16 mouse cellular contexts compared by ENCODE assay signal in genomic region chr8:122006688-122007484, GRCm38 (mm10). TPM values are rescaled to one million over a fixed set of nuclear protein-coding genes. Genes with fewer than 3 reads are reported as not detected.
A peak's percentile ranks its signal among the peaks of the same experiment; 100 is the strongest.
DNase-seq lines count a peak whose midpoint lies in the region; ATAC-seq and TF ChIP-seq lines count a peak whose summit lies in the region.
"Had no signal": no experiment of that assay in that cellular context is flagged by ENCODE, and none has a peak within 500 bp of the region (broad histone marks: within the 10 kb centered on the region; RNA-seq: fewer than 3 reads in every experiment).

No protein-coding gene starts in this region.

- no peaks in the 10 kb centered on the region for H3K27me3 ChIP-seq in hindbrain, embryonic 13.5 days
- H3K27me3 ChIP-seq in hindbrain, embryonic 11.5 days (ENCODE audit: control insufficient read depth, insufficient read depth, low read length) = no peaks in the 10 kb centered on the region

- ATAC-seq in hindbrain, embryonic 13.5 days (ENCODE audit: low FRiP score) = no peak
- no peak for ATAC-seq in hindbrain, embryonic 11.5 days (ENCODE audit: low FRiP score)

- no peak for TF ChIP-seq CTCF in layer of hippocampus, adult 2 months (conservative IDR thresholded peaks at IDR 0.05)

- no peak overlapping the region for H3K4me2 ChIP-seq in hindbrain, embryonic 13.5 days
- H3K4me2 ChIP-seq in hindbrain, embryonic 11.5 days (replicated peaks; ENCODE audit: low read depth, low read length) = no peak overlapping the region

- no peak overlapping the region for H3K9ac ChIP-seq in hindbrain, embryonic 13.5 days
- H3K9ac ChIP-seq in hindbrain, embryonic 11.5 days (ENCODE audit: low read depth, low read length) = no peak overlapping the region

- WGBS in hindbrain, embryonic 13.5 days = 84% methylated on average over 13 of the region's 13 CpGs
- WGBS in hindbrain, embryonic 11.5 days = 91% methylated on average over 13 of the region's 13 CpGs

- no peak for DNase-seq in hindbrain, embryonic 11.5 days (ENCODE audit: low spot score)
- peak; percentile 33 for DNase-seq in retina, postnatal 1 day
- no peak for DNase-seq in retina, embryonic 14.5 days (ENCODE audit: low spot score)
- peak; percentile 57 to 67 for DNase-seq in layer of hippocampus, adult 2 months (ENCODE audit: low spot score in 2 of 2)
- peak; percentile 69 for DNase-seq in telencephalon, adult 2 months (ENCODE audit: low read depth, low spot score)
- no peak for DNase-seq in gastrocnemius, postnatal 4 days (ENCODE audit: low spot score in 2 of 2)
- no peak for DNase-seq in urinary bladder, postnatal 4 days (ENCODE audit: low spot score in 2 of 2)
- DNase-seq: adrenal gland, postnatal 25 days; B cell, adult 2 months; cerebellum, adult 9-10 months; kidney, adult 11 months; kidney, postnatal 4 days; lung, adult 2 months; thymus, postnatal 14 days had no signal

- H3K9me3 ChIP-seq in hindbrain, embryonic 13.5 days = no peaks in the 10 kb centered on the region
- no peaks in the 10 kb centered on the region for H3K9me3 ChIP-seq in hindbrain, embryonic 11.5 days (ENCODE audit: control insufficient read depth, low read length)

- H3K4me1 ChIP-seq in hindbrain, embryonic 13.5 days (replicated peaks) = peaks cover 18% of the 10 kb centered on the region
- H3K4me1 ChIP-seq in hindbrain, embryonic 11.5 days (replicated peaks; ENCODE audit: control insufficient read depth, insufficient read depth, low read length) = no peaks in the 10 kb centered on the region

- H3K27ac ChIP-seq in hindbrain, embryonic 13.5 days = peak overlapping the region; percentile 40; the same call in 1 of the 2 replicates
- H3K27ac ChIP-seq in hindbrain, embryonic 11.5 days (ENCODE audit: low read depth, low read length) = no peak overlapping the region
- peak overlapping the region; percentile 95 for H3K27ac ChIP-seq in layer of hippocampus, adult 2 months

- peaks cover 73% of the 10 kb centered on the region for H3K36me3 ChIP-seq in hindbrain, embryonic 13.5 days
- H3K36me3 ChIP-seq in hindbrain, embryonic 11.5 days (ENCODE audit: control insufficient read depth, insufficient read depth, low read length) = 0 out of 2 replicates have a peak, but pooled peaks cover 5% of the 10 kb centered on the region

- no peak overlapping the region for H3K4me3 ChIP-seq in hindbrain, embryonic 13.5 days
- no peak overlapping the region for H3K4me3 ChIP-seq in hindbrain, embryonic 11.5 days (ENCODE audit: low read depth, low read length)
- H3K4me3 ChIP-seq in layer of hippocampus, adult 2 months = peak overlapping the region; percentile 51
- H3K4me3 ChIP-seq: erythroblast, embryonic 14.5 days had no signal

RNA-seq across cellular contexts. Expression of gene Banp, which starts 57.3 kb away (rescaled TPM):
- 50.3 and 59.0 TPM in 2 replicates for polyA plus RNA-seq in hindbrain, embryonic 13.5 days (2015; fragmentation: Nextera tagmentation; extraction: Ambion mirVana)
- 50.8 and 51.8 TPM in 2 replicates for polyA plus RNA-seq in hindbrain, embryonic 11.5 days (2014; fragmentation: Nextera tagmentation; extraction: Ambion mirVana)
- 10 to 100 TPM; 32.7 to 61.0 TPM for total RNA-seq in layer of hippocampus, adult 2 months (2021)
- 10 to 100 TPM; 15.6 to 17.4 TPM for total RNA-seq in gastrocnemius, postnatal 4 days (2021)

Comparison
In these comparisons a context has a peak if more than half of its experiments do, and no peak if none do; other contexts are left out.
1. DNase-seq: peak in retina, postnatal 1 day (single experiment), layer of hippocampus, adult 2 months (2 of 2) and telencephalon, adult 2 months (single experiment); none in hindbrain, embryonic 11.5 days (single experiment), retina, embryonic 14.5 days (single experiment), gastrocnemius, postnatal 4 days (0 of 2) and urinary bladder, postnatal 4 days (0 of 2).